Mouse (Mus musculus) brain, embryonic 14.5 days (tissue): ENCODE data around the gene Cst8.

ENCODE experiments used
- CTCF ChIP-seq: fragments of 200-500 bp; IDR thresholded peaks from 2 replicates; pipeline ENCODE4 v1.5.1; 2012; ENCODE audit warnings: inconsistent platforms, mild to moderate bottlenecking, moderate library complexity, borderline replicate concordance; ENCODE audit not compliant: insufficient read depth, insufficient read length; ENCODE audit errors: extremely low read depth
- POLR2A ChIP-seq: fragments of 200-500 bp; IDR thresholded peaks from 2 replicates; pipeline ENCODE4 v1.6.1; 2012; ENCODE audit warnings: mild to moderate bottlenecking, inconsistent platforms, borderline replicate concordance; ENCODE audit not compliant: poor library complexity, insufficient read depth, insufficient read length, severe bottlenecking; ENCODE audit errors: extremely low read depth

- TF ChIP-seq CTCF (no peak), POLR2A (no peak)
These were observed 27.4 kb downstream of the Cst8 start for GRCm38 (mm10) chr2:148825986-148826385.
